9 mouse cellular contexts compared by ENCODE assay signal in genomic region chr5:52363468-52364150, GRCm38 (mm10). TPM values are rescaled to one million over a fixed set of nuclear protein-coding genes. Genes with fewer than 3 reads are reported as not detected.
DNase-seq lines count a peak whose midpoint lies in the region; ATAC-seq and TF ChIP-seq lines count a peak whose summit lies in the region.
"Had no signal": no experiment of that assay in that cellular context is flagged by ENCODE, and none has a peak within 500 bp of the region (broad histone marks: within the 10 kb centered on the region; RNA-seq: fewer than 3 reads in every experiment).

Gene Sod3 (plus strand): TSS chr5:52363791.

- H3K4me2 ChIP-seq in heart, embryonic 13.5 days: peak within 1 kb of the TSS; percentile 34
- no peak within 1 kb of the TSS for H3K4me2 ChIP-seq in liver, embryonic 13.5 days

- H3K27me3 ChIP-seq in heart, embryonic 13.5 days (replicated peaks): peaks cover 21% of the 10 kb centered on the region
- H3K27me3 ChIP-seq in liver, embryonic 13.5 days: peaks cover 8% of the 10 kb centered on the region
- H3K27me3 ChIP-seq in testis, adult 2 months (ENCODE audit: control insufficient read depth, insufficient read depth, low read length): no peaks in the 10 kb centered on the region

- no peaks in the 10 kb centered on the region for H3K36me3 ChIP-seq in heart, embryonic 13.5 days
- H3K36me3 ChIP-seq in liver, embryonic 13.5 days: no peaks in the 10 kb centered on the region
- no peaks in the 10 kb centered on the region for H3K36me3 ChIP-seq in testis, adult 2 months (ENCODE audit: control insufficient read depth, insufficient read depth, low read length)

- DNase-seq in layer of hippocampus, adult 2 months (ENCODE audit: low spot score in 2 of 2): no peak
- DNase-seq in layer of hippocampus, adult 11-12 months (ENCODE audit: low spot score): no peak
- no peak for DNase-seq in liver, embryonic 13.5 days
- no peak for DNase-seq in layer of hippocampus, postnatal 14 days (ENCODE audit: low spot score in 2 of 2)

- 20% methylated on average over 11 of the region's 11 CpGs for WGBS in heart, embryonic 13.5 days
- 32% methylated on average over 11 of the region's 11 CpGs for WGBS in liver, embryonic 13.5 days (ENCODE audit: insufficient replicate concordance)

- H3K4me3 ChIP-seq in layer of hippocampus, adult 2 months: peak within 1 kb of the TSS; percentile 13
- H3K4me3 ChIP-seq in brown adipose tissue, adult 24 weeks (ENCODE audit: insufficient read depth, low read depth, low read length): peak within 1 kb of the TSS; percentile 69
- no peak within 1 kb of the TSS for H3K4me3 ChIP-seq in heart, embryonic 13.5 days
- H3K4me3 ChIP-seq in liver, embryonic 13.5 days (replicated peaks): no peak within 1 kb of the TSS
- H3K4me3 ChIP-seq in testis, adult 2 months (ENCODE audit: control insufficient read depth, low read depth, low read length): peak within 1 kb of the TSS; percentile 59

- ATAC-seq in heart, embryonic 13.5 days (ENCODE audit: extremely low read depth, insufficient number of reproducible peaks, low FRiP score, low TSS enrichment): no peak
- ATAC-seq in liver, embryonic 13.5 days (ENCODE audit: low read depth): peak; percentile 29; the same call in 1 of the 2 replicates
- ATAC-seq in granulocyte monocyte progenitor cell, adult 5-6 weeks (replicated peaks; ENCODE audit: poor library complexity, severe bottlenecking): no peak

- 0 out of 2 replicates have a peak, but pooled peaks have one; percentile 5 for TF ChIP-seq CTCF in layer of hippocampus, adult 2 months (conservative IDR thresholded peaks at IDR 0.05)
- no peak for TF ChIP-seq CTCF in testis, adult 2 months (IDR thresholded peaks at IDR 0.05; ENCODE audit: control insufficient read depth, insufficient read depth, insufficient replicate concordance, low read depth, low read length)

- H3K4me1 ChIP-seq in brown adipose tissue, adult 24 weeks (ENCODE audit: control insufficient read depth, insufficient read depth, insufficient read length, low read length): peaks cover 5% of the 10 kb centered on the region; the same call in 1 of the 2 replicates
- peaks cover 26% of the 10 kb centered on the region for H3K4me1 ChIP-seq in heart, embryonic 13.5 days
- H3K4me1 ChIP-seq in liver, embryonic 13.5 days (replicated peaks): no peaks in the 10 kb centered on the region
- peaks cover 13% of the 10 kb centered on the region for H3K4me1 ChIP-seq in testis, adult 2 months (ENCODE audit: control insufficient read depth, insufficient read depth, low read length)

- H3K27ac ChIP-seq in layer of hippocampus, adult 2 months: peak within 1 kb of the TSS; percentile 47; the same call in 1 of the 2 replicates
- peak within 1 kb of the TSS; percentile 98 for H3K27ac ChIP-seq in brown adipose tissue, adult 24 weeks (replicated peaks; ENCODE audit: low read depth, low read length)
- no peak within 1 kb of the TSS for H3K27ac ChIP-seq in heart, embryonic 13.5 days (replicated peaks)
- no peak within 1 kb of the TSS for H3K27ac ChIP-seq in liver, embryonic 13.5 days
- H3K27ac ChIP-seq in testis, adult 2 months (ENCODE audit: control insufficient read depth, insufficient read depth, low read depth, low read length): peak within 1 kb of the TSS; percentile 80

- peak within 1 kb of the TSS; percentile 19; the same call in 1 of the 2 replicates for H3K9ac ChIP-seq in heart, embryonic 13.5 days
- no peak within 1 kb of the TSS for H3K9ac ChIP-seq in liver, embryonic 13.5 days

- peak; percentile 57 for TF ChIP-seq POLR2A in testis, adult 2 months (IDR thresholded peaks at IDR 0.05; ENCODE audit: control insufficient read depth, low read depth, low read length)

- H3K9me3 ChIP-seq in heart, embryonic 13.5 days: no peaks in the 10 kb centered on the region
- no peaks in the 10 kb centered on the region for H3K9me3 ChIP-seq in liver, embryonic 13.5 days (replicated peaks)

RNA-seq across cellular contexts. Expression of gene Sod3, which starts in this region (rescaled TPM):
- total RNA-seq in layer of hippocampus, adult 2 months (2021): 1 to 10 TPM; 5.2 to 5.5 TPM
- polyA plus RNA-seq in brown adipose tissue, adult 24 weeks (2012; ENCODE audit: insufficient read depth, insufficient read length, missing spikeins): 143 and 160 TPM in 2 replicates
- polyA plus RNA-seq in heart, embryonic 13.5 days (2015; fragmentation: Nextera tagmentation; extraction: Ambion mirVana): 0.23 and 0.36 TPM in 2 replicates
- 3.3 and 4.3 TPM in 2 replicates for polyA plus RNA-seq in liver, embryonic 13.5 days (2015; fragmentation: Nextera tagmentation; extraction: Ambion mirVana)
- 15.1 and 20.6 TPM in 2 replicates for polyA plus RNA-seq in testis, adult 2 months (2012; rRNA removed)
- total RNA-seq in granulocyte monocyte progenitor cell, adult 5-6 weeks (2014; fragmentation: Nextera tagmentation): not detected in 2 replicates
- not detected in 2 replicates for total RNA-seq in granulocyte monocyte progenitor cell, adult 5-6 weeks (2017)
- total RNA-seq in layer of hippocampus, postnatal 14 days (2021): 1 to 10 TPM; 6.2 to 7.3 TPM
- total RNA-seq: MEL had no signal

Comparison
In these comparisons a context has a peak if more than half of its experiments do, and no peak if none do; other contexts are left out.
1. RNA of gene Sod3 (total RNA-seq): 6.2 to 7.3 TPM in layer of hippocampus, postnatal 14 days and 5.2 to 5.5 TPM in layer of hippocampus, adult 2 months; not detected in granulocyte monocyte progenitor cell, adult 5-6 weeks; every median in the first group is over 4 times any median in the second.
2. H3K27ac ChIP-seq: peak in layer of hippocampus, adult 2 months (single experiment), brown adipose tissue, adult 24 weeks (single experiment) and testis, adult 2 months (single experiment); none in heart, embryonic 13.5 days (single experiment) and liver, embryonic 13.5 days (single experiment).
3. H3K4me3 ChIP-seq: peak in layer of hippocampus, adult 2 months (single experiment), brown adipose tissue, adult 24 weeks (single experiment) and testis, adult 2 months (single experiment); none in heart, embryonic 13.5 days (single experiment) and liver, embryonic 13.5 days (single experiment).